Comparison of ENCODE assay signal across 11 mouse cellular contexts in the genomic region with DNA sequence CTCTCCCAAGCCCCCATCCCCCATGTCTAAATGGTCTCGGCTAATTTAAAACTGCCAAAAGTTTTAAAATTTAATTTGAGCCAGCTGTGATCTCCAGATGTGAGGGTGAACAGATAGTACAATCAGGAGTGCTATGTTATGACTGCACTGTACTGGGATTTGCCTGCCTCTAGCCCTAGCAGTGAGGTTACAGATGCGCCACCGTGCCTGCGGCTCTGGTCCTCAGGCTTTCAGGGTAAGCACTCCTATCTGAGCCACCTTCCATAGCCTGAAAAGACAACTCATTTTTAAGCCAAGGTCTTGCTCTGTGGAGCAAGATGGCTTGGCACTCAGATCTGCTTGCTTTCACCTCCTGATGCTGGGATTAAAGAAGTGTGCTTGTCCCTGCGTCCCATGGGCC.
"Had no signal": no experiment of that assay in that cellular context is flagged by ENCODE, and none has a peak within 500 bp of the region (broad histone marks: within the 10 kb centered on the region; RNA-seq: fewer than 3 reads in every experiment).

No protein-coding gene starts in this region.

- H3K4me3 ChIP-seq: kidney, embryonic 15.5 days; limb, embryonic 12.5 days; liver, embryonic 15.5 days; lung, embryonic 15.5 days; midbrain, embryonic 12.5 days had no signal

- H3K4me1 ChIP-seq: kidney, embryonic 15.5 days; limb, embryonic 12.5 days; liver, embryonic 15.5 days; lung, embryonic 15.5 days; midbrain, embryonic 12.5 days had no signal

- H3K9me3 ChIP-seq: kidney, embryonic 15.5 days; limb, embryonic 12.5 days; liver, embryonic 15.5 days; lung, embryonic 15.5 days; midbrain, embryonic 12.5 days had no signal

- H3K9ac ChIP-seq: kidney, embryonic 15.5 days; limb, embryonic 12.5 days; liver, embryonic 15.5 days; lung, embryonic 15.5 days; midbrain, embryonic 12.5 days had no signal

- H3K4me2 ChIP-seq: kidney, embryonic 15.5 days; limb, embryonic 12.5 days; liver, embryonic 15.5 days; lung, embryonic 15.5 days; midbrain, embryonic 12.5 days had no signal

- DNase-seq: kidney, adult 18-20 months; kidney, postnatal 25 days; right cerebral cortex, postnatal 25 days; thymus, postnatal 4 days had no signal

- H3K27ac ChIP-seq: kidney, embryonic 15.5 days; limb, embryonic 12.5 days; liver, embryonic 15.5 days; lung, embryonic 15.5 days; midbrain, embryonic 12.5 days; stomach, postnatal 0 days had no signal

- H3K27me3 ChIP-seq: kidney, embryonic 15.5 days; limb, embryonic 12.5 days; liver, embryonic 15.5 days; lung, embryonic 15.5 days; midbrain, embryonic 12.5 days had no signal

- ATAC-seq: midbrain, embryonic 16.5 days had no signal
